Mouse (Mus musculus) right cerebral cortex, postnatal 4 days (tissue): ENCODE results near the gene Mcrip1.
"Not testable (repeated sequence)": the region's sequence is repeated elsewhere in the genome, so short reads cannot be mapped to it uniquely, and the experiment has no call there.

Experiments used
- DNase-seq: peaks from one replicate; pipeline ENCODE4 v3.0.0-alpha.2; 2022

The Mcrip1 gene

DNA sequence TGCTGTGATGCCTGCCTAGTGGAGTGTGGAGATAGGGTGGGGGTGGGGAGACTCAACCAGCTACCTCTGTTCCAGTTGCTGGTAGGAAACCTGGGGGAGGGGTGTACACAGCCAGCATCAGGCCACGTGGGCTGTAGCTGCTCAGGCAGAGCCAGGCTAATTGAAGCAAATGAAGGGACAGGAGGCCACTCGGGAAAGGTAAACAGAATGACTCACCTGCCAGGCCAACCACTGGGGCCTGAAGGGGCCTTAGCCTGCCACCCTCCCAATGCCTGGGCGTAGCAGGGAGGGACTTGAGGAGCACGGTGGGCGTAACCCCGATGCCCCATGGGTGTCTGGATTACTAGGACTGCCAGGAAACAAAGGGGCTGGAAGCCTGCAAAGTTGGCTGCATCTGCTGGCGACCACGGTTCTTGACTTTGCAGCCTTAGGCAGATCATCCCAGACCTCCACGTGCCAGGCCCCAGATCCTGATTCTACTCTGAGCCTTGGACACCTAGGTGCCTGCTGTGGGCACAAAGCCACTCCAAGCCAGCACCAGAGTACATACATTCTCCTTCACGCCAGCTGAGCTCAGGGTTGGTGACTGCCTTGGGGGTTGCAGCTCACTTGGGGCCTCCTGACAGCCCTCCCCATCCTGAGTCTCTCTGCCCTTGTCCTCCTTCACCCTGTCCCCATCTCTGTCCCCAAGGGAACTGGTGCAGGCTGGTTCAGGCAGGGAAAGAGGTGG lies 10.1 kb downstream of the Mcrip1 start:
- DNase-seq, result no peak

DNA sequence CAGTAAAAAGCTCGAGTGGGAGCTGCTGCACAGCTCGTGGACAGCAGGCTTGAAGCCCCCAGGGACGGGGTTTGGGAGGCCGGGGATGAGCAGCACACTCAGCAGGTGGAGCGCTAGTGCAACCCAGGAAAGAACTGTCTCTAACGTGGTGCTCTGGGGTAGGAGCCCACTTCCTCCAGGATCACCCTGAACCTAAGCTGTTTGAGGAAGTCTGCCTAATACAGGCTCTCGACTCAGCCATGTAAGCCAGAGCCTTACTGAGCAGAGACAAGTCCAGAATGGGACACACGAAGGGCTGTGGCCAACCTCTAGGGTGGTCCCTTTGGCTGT lies 10.6 kb downstream of the Mcrip1 start:
- DNase-seq, result no peak

DNA sequence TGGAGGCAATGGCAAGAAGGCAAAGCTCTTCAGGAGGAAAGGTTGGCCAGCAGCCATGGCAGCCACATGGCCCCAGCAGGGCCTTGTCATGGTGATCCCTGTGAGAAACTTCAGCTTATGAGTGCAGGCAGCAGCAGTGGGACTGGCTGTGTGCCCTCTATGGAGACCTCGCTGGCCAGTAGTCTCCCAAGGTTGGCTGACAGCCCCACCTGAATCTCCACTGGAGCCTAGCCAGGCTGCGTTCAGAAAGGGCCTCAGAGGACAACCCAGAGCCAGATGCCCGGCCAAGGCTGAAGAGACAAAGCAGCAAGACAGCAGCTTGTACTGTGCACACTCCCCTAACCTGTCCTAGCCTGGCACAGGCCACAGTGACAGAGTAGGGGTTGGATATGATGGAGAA lies 11.0 kb downstream of the Mcrip1 start:
- DNase-seq, result no peak

- no peak for DNase-seq
Measured at GRCm38 (mm10) chr11:120535804-120536203, 13.7 kb downstream of the Mcrip1 start.

DNA sequence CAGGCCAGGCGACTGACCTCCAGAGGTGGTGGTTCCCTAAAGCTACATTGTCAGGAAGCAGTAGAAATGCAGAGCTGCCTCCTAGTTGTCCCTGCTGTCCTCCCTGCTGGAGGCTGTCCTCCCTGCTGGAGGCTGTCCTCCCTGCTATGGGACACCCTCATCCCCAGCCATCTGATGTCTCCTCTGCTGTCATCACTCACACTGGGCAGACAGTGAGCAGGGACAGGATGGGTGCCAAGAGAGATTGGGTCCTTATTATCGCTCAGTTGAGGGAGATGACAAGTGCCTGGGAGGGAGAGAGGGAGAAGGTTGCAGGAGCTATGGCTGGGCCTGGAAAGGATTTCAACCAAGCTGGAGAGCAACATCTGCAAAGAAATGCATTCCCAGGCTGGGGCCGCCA lies 14.4 kb downstream of the Mcrip1 start:
- DNase-seq, result no peak

DNA sequence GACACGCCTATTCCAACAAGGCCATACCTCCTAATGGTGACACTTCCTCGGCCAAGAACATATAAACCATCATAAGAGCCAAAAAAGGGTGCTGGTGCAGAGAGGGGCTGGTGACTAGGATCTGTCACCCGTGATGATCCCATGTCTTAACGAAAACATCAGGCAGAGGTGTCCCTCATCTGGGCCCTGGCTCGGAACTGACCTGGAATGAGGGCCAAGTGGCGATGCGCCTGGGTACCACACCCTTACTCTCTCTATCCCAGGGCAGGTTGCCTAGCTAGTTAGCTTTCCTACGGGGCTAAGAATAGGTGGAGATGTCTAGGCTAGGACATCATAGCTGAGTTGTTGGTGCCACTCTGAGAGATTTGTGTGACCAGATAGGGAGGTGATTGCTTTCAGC lies 15.4 kb downstream of the Mcrip1 start:
- DNase-seq, result no peak

- DNase-seq, result no peak
Measured at GRCm38 (mm10) chr11:120531646-120532045, 17.9 kb downstream of the Mcrip1 start.

DNA sequence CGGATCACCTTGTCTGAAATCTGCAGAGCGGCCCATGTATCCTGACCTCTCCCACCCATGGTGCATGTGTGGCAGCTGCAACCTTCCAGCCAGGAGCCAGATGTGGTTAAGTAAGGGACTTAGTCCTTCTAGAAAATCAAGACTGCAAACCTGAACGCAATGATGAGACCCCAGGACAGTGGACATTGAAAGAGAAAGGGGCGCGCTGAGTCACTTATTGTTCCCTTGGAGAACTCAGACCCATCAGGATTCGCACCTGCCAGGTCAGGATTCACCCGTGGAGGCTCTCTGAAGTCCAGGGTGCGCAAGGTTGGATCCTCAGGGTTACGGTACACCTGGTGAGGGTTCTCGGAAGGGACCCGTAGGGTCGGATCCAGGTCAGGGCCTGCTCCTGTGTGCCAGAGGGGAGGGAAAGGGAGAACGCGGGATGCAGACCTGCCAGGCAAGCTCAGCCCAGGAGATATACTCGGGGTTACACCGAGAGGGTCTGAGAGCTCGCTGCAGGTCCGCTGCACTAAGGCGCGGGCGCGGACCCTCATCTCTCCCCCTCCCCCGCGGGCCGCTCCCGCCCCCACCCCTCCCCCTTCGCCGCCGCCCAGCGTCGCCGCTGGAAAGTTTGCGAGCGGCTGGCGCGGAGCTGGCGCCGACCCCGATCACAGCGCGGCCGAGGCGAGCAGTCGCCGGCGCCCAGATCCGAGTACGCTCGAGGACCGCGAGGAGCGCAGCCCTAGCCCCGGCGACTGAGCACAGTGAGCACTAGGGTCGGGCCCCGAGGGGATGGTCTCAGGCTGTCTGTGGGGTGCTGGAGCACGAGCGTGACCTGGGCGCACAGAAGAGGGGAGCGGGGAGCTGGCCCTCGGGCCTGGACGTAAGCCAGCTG lies 19.2 kb downstream of the Mcrip1 start, which contains the start of gene Gcgr:
TSS of gene Gcgr (plus strand) at position 615 of the 880 bp plus-strand sequence.
- DNase-seq, result no peak

DNA sequence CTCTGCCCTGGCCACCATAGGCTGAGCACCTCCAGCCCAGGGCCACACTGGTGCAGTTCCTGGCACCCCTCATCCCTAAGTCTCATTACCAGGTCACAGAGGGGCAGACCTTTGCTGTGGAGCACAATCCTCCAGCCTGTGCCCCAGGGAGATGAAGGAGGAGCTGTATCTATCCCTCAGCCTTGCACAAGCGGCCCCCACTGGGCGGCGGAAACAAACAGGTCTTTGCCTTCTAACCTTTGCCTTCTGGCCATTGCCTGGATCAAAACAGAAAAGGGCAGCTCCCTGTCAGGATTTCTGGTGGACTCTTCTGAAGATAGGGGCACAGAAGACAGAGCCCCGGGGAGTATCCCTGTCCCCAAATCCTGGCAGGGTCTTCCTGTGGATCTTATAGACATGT lies 20.6 kb downstream of the Mcrip1 start:
- no peak for DNase-seq

DNA sequence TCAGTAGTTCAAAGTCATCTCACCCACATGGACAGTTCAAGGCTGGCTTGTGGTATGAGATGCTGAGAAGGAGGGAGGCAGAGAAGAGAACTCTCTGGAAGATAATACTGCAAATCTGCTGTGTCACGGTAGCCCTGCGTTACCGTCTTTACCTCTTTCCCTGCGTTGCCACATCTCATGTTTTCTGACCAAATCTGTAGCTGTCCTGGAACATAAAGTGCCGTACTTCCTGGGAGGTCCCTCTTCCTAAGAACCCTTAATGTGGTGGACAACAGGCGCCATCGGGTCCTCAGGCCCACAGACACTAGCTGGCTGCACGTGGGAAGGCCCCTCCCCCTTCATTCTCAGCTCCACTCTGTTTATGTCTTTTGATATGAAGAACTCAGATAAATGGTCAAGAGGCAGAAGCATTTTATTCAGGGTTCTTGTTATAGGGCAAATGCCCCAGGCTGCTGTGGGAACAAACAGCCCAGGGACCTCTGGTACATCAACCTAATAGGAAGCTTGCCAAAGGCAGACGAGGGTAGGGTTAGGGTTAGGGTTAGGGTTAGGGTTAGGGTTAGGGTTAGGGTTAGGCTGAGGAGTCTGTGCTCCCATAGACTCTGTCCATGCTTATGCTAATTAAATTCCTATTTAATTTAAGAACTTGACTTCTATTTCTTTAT lies 21.7 kb downstream of the Mcrip1 start:
- no peak for DNase-seq

DNA sequence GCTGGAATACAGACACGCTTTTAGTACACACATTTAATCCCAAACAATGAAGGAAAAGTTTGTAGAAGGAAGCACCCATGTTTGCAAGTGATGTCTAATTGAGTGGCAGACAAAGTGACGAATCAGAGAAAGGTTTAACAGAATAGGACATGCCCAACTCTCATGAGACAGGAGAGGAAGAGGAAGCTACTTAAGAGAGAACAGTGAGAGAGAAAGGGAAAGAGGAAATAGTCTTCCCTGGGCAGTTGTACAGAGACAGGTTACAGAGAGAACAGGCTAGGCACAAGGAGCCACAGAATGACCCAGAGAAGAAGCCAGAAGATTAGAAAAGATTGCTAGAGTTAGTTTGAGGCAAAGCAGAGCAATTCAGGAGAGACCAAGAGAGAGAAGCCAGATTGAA lies 23.6 kb downstream of the Mcrip1 start:
- DNase-seq, result no peak

GRCm38 (mm10) chr11:120522581-120522980 lies 26.9 kb downstream of the Mcrip1 start:
- no peak for DNase-seq

GRCm38 (mm10) chr11:120520967-120521540 lies 28.5 kb downstream of the Mcrip1 start:
- no peak for DNase-seq

DNA sequence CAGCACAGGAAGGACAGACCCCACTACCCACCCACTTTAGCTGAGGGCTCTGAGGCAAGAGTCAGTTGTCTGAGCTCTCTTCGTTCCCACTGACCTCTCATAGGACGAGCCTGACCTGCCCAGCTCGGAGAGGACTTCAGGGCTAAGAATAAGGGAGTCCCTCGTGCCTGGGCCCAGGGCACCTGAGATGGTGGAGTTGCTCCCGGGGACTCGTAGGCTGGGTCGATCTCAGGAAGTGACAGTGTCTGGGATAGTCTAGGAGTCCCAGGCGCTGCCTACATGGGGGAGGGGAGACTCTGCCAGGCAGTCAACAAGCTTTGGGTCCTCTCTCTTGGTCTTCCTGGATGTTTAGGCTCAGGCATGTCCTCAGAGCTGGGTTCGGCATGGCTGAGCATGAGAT lies 29.0 kb downstream of the Mcrip1 start:
- DNase-seq, result no peak

DNA sequence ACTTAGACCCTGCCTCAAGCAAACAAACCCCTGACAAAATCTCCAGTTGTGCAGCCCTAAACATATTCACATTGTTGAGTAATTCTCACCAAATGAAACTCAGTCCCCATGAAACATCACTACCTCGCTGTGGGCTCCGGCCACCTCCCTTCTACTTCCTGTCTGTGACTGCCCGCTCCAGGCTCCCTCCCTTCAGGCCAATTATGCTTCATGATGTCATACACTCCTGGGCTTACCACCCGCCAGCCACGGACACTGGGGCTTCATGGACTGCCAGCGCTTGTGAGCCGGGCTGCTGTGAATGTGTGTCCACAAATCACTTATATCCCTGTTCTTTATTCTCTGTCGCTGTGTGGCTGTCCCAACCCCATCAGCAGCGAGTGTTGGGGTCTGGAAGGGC lies 29.8 kb downstream of the Mcrip1 start:
- no peak for DNase-seq

- DNase-seq, result no peak
Measured at GRCm38 (mm10) chr11:120518558-120518957, 31.0 kb downstream of the Mcrip1 start.

GRCm38 (mm10) chr11:120518027-120518426 lies 31.5 kb downstream of the Mcrip1 start:
- DNase-seq, result no peak

- no peak for DNase-seq
Measured at GRCm38 (mm10) chr11:120517147-120517546, 32.4 kb downstream of the Mcrip1 start.

DNA sequence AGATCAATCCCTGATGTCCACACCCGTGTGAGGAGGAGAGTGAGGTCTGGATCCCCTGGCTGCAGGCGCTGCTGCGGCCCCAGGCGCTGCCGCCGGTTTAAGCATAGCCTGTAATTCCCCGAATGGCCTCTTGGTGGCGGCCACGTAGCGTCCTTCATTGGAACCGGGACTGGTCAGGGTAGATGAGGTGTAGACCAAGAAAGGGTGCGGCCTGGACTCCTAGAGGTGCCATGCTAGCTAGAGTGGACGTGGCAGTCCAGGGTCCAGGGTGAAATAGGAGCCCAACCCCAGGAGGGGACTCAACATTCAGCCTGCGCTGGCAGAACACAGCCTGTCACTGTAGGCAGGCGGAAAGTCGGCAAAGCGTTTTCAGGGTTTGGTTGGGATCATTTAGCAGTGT lies 33.9 kb downstream of the Mcrip1 start:
- peak; percentile 88 for DNase-seq

DNA sequence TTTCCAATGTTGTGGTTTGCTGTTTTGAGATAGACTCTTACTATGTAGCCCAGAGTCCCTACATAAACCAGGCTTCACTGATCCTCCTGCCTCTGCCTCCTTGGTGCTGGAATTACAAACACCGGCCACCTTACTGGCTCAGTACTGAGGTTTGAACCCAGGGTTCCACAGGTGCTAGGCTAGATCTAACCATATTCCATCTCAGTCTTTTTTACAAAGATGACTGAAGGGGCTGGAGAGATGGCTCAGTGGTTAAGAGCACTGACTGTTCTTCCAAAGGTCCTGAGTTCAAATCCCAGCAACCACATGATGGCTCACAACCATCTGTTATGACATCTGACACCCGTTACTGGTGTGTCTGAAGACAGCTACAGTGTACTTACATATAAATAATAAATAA lies 35.3 kb downstream of the Mcrip1 start:
- not testable (repeated sequence) for DNase-seq

- DNase-seq, result no peak
Measured at GRCm38 (mm10) chr11:120512790-120513453, 36.6 kb downstream of the Mcrip1 start.

DNA sequence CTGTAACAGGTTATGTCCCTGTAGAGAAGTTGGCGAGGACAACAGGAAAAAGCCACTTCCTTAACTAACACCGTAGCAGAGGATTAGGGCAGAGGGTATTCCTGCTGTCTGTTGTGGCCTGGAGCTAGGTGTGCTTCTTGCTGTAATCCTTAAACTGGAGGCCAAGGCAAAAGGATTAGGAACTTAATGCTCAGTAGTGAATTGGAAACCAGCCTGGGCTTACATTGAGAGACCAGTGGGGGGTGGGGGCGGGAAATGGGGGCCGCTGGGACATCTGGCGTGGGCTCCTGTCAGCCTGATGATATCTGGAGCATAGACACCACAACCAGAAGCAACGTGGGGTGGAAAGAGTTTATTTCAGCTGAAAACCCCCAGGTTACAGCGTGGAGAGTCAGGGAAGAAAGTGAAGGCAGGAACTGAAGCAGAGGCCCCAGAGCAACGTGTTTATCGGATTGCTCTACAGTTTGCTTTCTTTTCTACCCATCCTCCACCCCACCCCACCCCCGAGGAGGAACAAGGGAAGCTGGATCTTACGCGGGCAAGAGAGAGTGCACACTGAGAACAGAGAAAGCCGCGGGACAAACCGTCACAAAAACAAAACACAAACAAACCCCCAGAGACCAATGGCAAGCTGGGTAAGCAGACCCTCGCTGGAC lies 39.0 kb downstream of the Mcrip1 start:
- DNase-seq, result no peak
